Mouse (Mus musculus): Measurements from ENCODE around the gene Gm21865. TPM values are rescaled to one million over a fixed set of nuclear protein-coding genes. Genes with fewer than 3 reads are reported as not detected.

The Gm21865 gene
- not detected for polyA plus RNA-seq (2014; fragmentation: Illumina TruSeq; extraction: RNeasy Lipid Tissue Mini Kit (QIAGEN cat#74804))

GRCm38 (mm10) chrY:40316803-40317202 lies at the start of gene Gm21865:
Gene Gm21865 (minus strand): TSS chrY:40316903.

Other genes starting within 250 kb of the Gm21865 start
- gene Gm21882, start 64.6 kb upstream of the Gm21865 start, polyA plus RNA-seq (2014; fragmentation: Illumina TruSeq; extraction: RNeasy Lipid Tissue Mini Kit (QIAGEN cat#74804)): not detected

Data from ovary, adult 10 weeks (tissue).